Mouse (Mus musculus): ENCODE measurements around the gene Cxcr5.

Gene Cxcr5

GRCm38 (mm10) chr9:44537625-44538301, 23.9 kb downstream of the Cxcr5 start:
- DNase-seq (ENCODE audit: low spot score in 2 of 2), result no peak

GRCm38 (mm10) chr9:44532991-44533580, 28.6 kb downstream of the Cxcr5 start:
- no peak for DNase-seq (ENCODE audit: low spot score in 2 of 2)

GRCm38 (mm10) chr9:44528340-44528739, 33.3 kb downstream of the Cxcr5 start:
- no peak for DNase-seq (ENCODE audit: low spot score in 2 of 2)

GRCm38 (mm10) chr9:44526337-44527112, 35.2 kb downstream of the Cxcr5 start:
- DNase-seq (ENCODE audit: low spot score in 2 of 2), result no peak

- no peak for DNase-seq (ENCODE audit: low spot score in 2 of 2)
Measured at GRCm38 (mm10) chr9:44525589-44525988, 36.1 kb downstream of the Cxcr5 start.

- no peak for DNase-seq (ENCODE audit: low spot score in 2 of 2)
Measured at GRCm38 (mm10) chr9:44525001-44525400, 36.7 kb downstream of the Cxcr5 start.

- DNase-seq (ENCODE audit: low spot score in 2 of 2), result no peak
Measured at GRCm38 (mm10) chr9:44524235-44524826, 37.3 kb downstream of the Cxcr5 start.

DNA sequence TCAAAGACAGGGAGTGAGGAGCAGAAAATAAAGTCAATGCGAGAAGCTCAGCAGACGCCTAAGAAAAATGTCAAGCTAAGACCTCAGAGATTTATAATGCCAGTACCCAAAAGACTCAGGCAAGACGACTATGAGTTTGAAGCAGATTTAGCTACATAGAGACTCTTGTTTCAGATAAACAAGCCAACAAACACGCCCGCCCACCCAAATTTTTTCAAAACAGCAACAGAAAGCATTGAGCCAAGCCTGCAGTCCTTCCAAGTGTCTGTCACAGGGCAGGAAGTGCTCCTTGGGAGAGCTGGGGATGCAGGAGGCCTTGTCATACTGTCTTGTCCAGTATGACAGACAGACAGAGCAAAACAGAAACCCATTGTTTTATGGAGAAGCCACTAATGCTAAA, 38.0 kb downstream of the Cxcr5 start:
- no peak for DNase-seq (ENCODE audit: low spot score in 2 of 2)

DNA sequence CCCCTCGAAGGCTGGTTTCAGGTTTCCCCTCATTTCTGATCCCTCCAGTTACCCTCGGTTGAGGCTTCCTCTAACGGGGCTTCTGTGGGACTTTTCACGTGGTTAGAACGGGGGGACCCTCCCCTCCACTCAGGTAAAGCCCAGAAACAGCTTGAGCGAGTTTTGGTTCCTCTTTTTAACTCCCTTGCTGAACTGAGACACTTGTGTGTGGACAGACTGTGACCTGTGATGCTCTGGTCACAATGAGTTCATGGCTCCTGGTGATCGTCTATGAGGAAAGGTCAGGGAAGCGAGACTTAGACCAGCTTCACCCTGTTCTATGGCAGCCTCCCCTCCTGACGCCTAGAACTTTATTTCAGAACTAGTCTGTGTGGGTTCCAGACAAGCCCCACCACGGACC, 39.8 kb downstream of the Cxcr5 start:
- no peak for DNase-seq (ENCODE audit: low spot score in 2 of 2)

DNA sequence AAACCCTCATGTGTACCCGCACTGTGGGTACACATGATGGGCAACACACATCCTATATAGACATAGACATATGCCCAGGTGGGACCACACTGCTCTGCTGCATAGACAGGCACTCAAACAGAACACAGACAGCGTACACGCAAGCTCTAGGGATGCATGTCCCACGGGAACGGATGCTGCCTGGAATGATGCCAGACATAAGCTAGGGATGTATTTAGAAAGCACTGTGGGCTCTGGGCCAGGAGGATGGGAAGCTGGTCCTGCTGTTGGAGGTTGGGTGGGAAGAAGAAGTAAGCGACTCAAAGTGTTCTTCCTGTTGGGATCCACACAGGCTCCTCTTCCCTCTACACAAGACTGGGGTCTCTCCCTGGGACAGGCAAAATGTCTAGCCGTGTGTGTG, 43.6 kb downstream of the Cxcr5 start:
- peak; percentile 69 to 72 for DNase-seq (ENCODE audit: low spot score in 2 of 2)

GRCm38 (mm10) chr9:44517368-44517767, 44.3 kb downstream of the Cxcr5 start:
- DNase-seq (ENCODE audit: low spot score in 2 of 2), result peak; percentile 44 to 55

DNA sequence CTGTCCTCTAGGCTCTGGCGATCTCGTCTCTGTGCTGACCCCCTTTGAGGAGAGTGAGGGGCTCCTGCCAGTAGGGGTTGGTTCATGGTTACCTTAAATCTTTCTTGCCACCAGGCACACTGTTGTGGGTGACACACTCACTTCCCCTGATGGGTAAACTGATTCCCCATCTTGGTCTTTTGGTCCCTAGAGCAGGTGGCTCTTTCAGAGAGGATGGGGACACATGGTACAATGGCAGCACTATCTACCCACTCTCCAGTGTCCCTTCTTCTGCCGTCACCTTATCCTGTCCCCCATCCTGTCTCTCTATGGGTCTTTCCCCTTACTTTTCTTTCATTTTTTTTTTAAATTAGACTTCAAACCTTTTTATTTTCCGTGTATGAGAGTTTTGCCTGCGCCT, 45.8 kb downstream of the Cxcr5 start:
- DNase-seq (ENCODE audit: low spot score in 2 of 2), result no peak

- DNase-seq (ENCODE audit: low spot score in 2 of 2), result peak; percentile 37
Measured at GRCm38 (mm10) chr9:44515131-44515751, 46.4 kb downstream of the Cxcr5 start.

GRCm38 (mm10) chr9:44514147-44514546, 47.5 kb downstream of the Cxcr5 start:
- DNase-seq (ENCODE audit: low spot score in 2 of 2), result no peak

- DNase-seq (ENCODE audit: low spot score in 2 of 2), result no peak
Measured at GRCm38 (mm10) chr9:44513610-44514009, 48.1 kb downstream of the Cxcr5 start.

- no peak for DNase-seq (ENCODE audit: low spot score in 2 of 2)
Measured at GRCm38 (mm10) chr9:44513121-44513520, 48.6 kb downstream of the Cxcr5 start.

DNA sequence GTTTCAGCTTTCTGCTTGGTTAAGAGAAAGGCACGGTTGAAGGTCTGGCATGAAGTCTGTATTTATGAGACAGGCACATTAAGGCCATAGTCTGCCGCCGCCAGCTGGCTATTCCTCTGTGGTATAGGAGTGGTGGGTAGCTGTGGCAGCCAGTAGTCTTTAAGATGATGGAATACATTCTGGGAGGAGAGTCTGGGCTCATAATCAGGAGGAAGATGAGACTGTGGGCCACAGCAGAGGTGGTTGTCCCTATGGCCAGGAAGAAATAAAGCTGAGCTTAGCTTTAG, 49.0 kb downstream of the Cxcr5 start:
- DNase-seq (ENCODE audit: low spot score in 2 of 2), result no peak

DNA sequence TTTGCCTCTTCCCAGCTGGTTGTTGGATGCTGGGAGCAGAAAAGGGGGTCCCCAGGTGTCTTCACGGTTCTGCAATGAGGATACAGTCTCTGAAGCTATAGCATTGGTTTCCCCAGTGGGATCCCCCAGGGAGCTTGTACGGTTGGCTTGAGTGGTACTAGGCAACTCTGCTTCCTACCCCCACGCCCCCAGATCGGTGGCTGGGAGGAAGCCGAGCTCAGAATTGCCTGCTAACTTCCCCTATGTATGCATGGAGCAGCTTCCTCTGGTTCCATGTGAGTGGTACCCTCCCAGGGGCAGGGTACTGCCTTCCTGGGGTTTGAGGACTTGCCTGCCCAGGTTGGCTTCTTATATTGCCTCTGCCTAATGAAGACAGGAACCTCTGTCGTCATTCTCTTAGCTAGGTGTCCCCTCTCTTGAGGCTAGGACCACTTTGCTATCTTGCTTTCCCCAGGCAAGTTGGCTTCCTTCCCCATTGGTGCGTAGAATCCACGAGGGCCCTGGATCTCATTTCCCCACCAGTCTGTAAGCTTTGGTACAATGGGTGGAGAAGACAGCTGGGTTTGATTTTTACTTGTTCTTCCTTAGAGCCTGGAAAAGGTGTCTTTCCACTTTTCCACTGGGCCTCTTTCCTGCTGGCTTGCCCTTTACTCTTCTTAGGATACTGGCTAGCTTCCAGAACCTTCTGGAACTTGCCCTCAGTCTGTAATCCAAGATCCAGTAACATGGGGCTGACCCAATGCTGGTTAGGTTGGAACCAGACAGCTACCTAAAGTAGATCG, 49.6 kb downstream of the Cxcr5 start:
- no peak for DNase-seq (ENCODE audit: low spot score in 2 of 2)

DNA sequence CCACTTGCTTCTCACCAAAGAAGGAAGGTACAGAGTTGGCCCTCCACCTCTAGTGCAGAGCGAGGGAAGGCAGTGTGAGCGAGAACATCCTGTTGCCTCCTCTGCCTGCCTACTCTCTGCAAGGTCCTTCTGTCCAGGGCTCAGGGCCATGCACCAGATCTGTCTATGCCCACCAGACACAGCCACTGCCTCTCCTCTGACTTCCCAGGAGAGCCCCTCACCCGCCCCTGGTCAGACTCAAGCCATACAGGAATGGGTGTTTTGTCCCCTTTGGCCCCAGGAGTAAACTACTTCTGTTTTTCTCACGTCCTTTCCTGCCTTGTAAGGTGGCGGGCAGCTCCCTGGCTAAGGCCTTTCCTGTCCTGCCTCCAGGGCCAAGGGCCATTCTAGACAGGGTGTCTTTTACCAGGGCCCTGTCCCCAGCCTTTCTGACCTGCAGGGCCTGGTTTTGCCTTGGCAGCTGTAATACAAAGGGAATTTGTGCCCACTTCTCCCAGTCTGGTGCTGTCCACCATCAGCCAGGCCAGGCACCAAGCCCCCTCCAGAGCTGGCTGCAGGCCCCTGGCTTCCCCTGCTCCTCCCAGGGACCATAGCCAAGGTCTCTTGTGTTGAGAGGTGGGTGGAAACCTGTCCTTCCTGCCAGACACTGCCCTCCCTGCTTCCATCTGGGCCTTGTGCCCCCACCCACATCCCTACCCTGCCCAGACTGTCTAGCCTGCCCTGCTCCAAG, 50.6 kb downstream of the Cxcr5 start:
- no peak for DNase-seq (ENCODE audit: low spot score in 2 of 2)

GRCm38 (mm10) chr9:44510355-44510871, 51.3 kb downstream of the Cxcr5 start:
- DNase-seq (ENCODE audit: low spot score in 2 of 2), result no peak
